Mouse (Mus musculus): ENCODE results near the gene Tlx2. TPM values are rescaled to one million over a fixed set of nuclear protein-coding genes. Genes with fewer than 3 reads are reported as not detected.

Gene Tlx2
- polyA plus RNA-seq, 1 experiment from 2014 or later: not detected

GRCm38 (mm10) chr6:83031921-83032590 lies 38.0 kb downstream of the Tlx2 start:
- Histone ChIP-seq H3K4me2 (replicated peaks) (peak overlapping the region; percentile 67), H3K4me1 (replicated peaks; ENCODE audit: control insufficient read depth, insufficient read depth, low read length) (peaks cover 19% of the 10 kb centered on the region; the same call in 1 of the 2 replicates), H3K4me3 (replicated peaks; ENCODE audit: low read length) (peak overlapping the region; percentile 38), H3K36me3 (replicated peaks; ENCODE audit: control insufficient read depth, insufficient read depth) (no peaks in the 10 kb centered on the region), H3K9ac (peak overlapping the region; percentile 44; the same call in 1 of the 2 replicates), H3K27me3 (ENCODE audit: control insufficient read depth, insufficient read depth, low read length) (peaks cover 47% of the 10 kb centered on the region), H3K9me3 (ENCODE audit: control insufficient read depth, low read length) (no peaks in the 10 kb centered on the region), H3K27ac (no peak overlapping the region)
- DNase-seq (ENCODE audit: low spot score) (no peak), ATAC-seq (ENCODE audit: low FRiP score) (no peak)
- 13% methylated on average over 18 of the region's 18 CpGs for WGBS

- Histone ChIP-seq H3K27ac (no peak overlapping the region), H3K27me3 (ENCODE audit: control insufficient read depth, insufficient read depth, low read length) (peaks cover 47% of the 10 kb centered on the region), H3K9ac (no peak overlapping the region), H3K36me3 (replicated peaks; ENCODE audit: control insufficient read depth, insufficient read depth) (no peaks in the 10 kb centered on the region), H3K4me1 (replicated peaks; ENCODE audit: control insufficient read depth, insufficient read depth, low read length) (peaks cover 19% of the 10 kb centered on the region; the same call in 1 of the 2 replicates), H3K4me3 (replicated peaks; ENCODE audit: low read length) (no peak overlapping the region), H3K9me3 (ENCODE audit: control insufficient read depth, low read length) (no peaks in the 10 kb centered on the region), H3K4me2 (replicated peaks) (no peak overlapping the region)
- DNase-seq (ENCODE audit: low spot score) (no peak), ATAC-seq (ENCODE audit: low FRiP score) (no peak)
- 58% methylated on average over 7 of the region's 7 CpGs for WGBS
Observed at GRCm38 (mm10) chr6:83031111-83031510, 39.0 kb downstream of the Tlx2 start.

GRCm38 (mm10) chr6:83029777-83030176 lies 40.3 kb downstream of the Tlx2 start:
- WGBS: 20% methylated on average over 10 of the region's 10 CpGs
- H3K4me1 ChIP-seq (replicated peaks; ENCODE audit: control insufficient read depth, insufficient read depth, low read length): peaks cover 19% of the 10 kb centered on the region; the same call in 1 of the 2 replicates
- peaks cover 45% of the 10 kb centered on the region for H3K27me3 ChIP-seq (ENCODE audit: control insufficient read depth, insufficient read depth, low read length)
- no peak overlapping the region for H3K27ac ChIP-seq
- H3K9me3 ChIP-seq (ENCODE audit: control insufficient read depth, low read length): no peaks in the 10 kb centered on the region
- H3K4me3 ChIP-seq (replicated peaks; ENCODE audit: low read length): no peak overlapping the region
- ATAC-seq (ENCODE audit: low FRiP score): no peak
- H3K9ac ChIP-seq: no peak overlapping the region
- H3K4me2 ChIP-seq (replicated peaks): no peak overlapping the region
- H3K36me3 ChIP-seq (replicated peaks; ENCODE audit: control insufficient read depth, insufficient read depth): no peaks in the 10 kb centered on the region
- no peak for DNase-seq (ENCODE audit: low spot score)

GRCm38 (mm10) chr6:83027706-83028105 lies 42.4 kb downstream of the Tlx2 start:
- H3K9me3 ChIP-seq (ENCODE audit: control insufficient read depth, low read length): no peaks in the 10 kb centered on the region
- H3K9ac ChIP-seq: no peak overlapping the region
- DNase-seq (ENCODE audit: low spot score) (no peak), ATAC-seq (ENCODE audit: low FRiP score) (no peak)
- peaks cover 6% of the 10 kb centered on the region; the same call in 1 of the 2 replicates for H3K4me1 ChIP-seq (replicated peaks; ENCODE audit: control insufficient read depth, insufficient read depth, low read length)
- H3K4me2 ChIP-seq (replicated peaks): no peak overlapping the region
- 68% methylated on average over 7 of the region's 9 CpGs for WGBS
- peaks cover 24% of the 10 kb centered on the region for H3K27me3 ChIP-seq (ENCODE audit: control insufficient read depth, insufficient read depth, low read length)
- no peaks in the 10 kb centered on the region for H3K36me3 ChIP-seq (replicated peaks; ENCODE audit: control insufficient read depth, insufficient read depth)
- no peak overlapping the region for H3K27ac ChIP-seq
- H3K4me3 ChIP-seq (replicated peaks; ENCODE audit: low read length): no peak overlapping the region

GRCm38 (mm10) chr6:83027293-83027692 lies 42.8 kb downstream of the Tlx2 start:
- no peaks in the 10 kb centered on the region for H3K9me3 ChIP-seq (ENCODE audit: control insufficient read depth, low read length)
- 67% methylated on average over 8 of the region's 8 CpGs for WGBS
- H3K4me2 ChIP-seq (replicated peaks): no peak overlapping the region
- no peak for ATAC-seq (ENCODE audit: low FRiP score)
- H3K4me3 ChIP-seq (replicated peaks; ENCODE audit: low read length): no peak overlapping the region
- no peak for DNase-seq (ENCODE audit: low spot score)
- peaks cover 20% of the 10 kb centered on the region for H3K27me3 ChIP-seq (ENCODE audit: control insufficient read depth, insufficient read depth, low read length)
- no peaks in the 10 kb centered on the region for H3K36me3 ChIP-seq (replicated peaks; ENCODE audit: control insufficient read depth, insufficient read depth)
- 0 out of 2 replicates have a peak, but pooled peaks cover 3% of the 10 kb centered on the region for H3K4me1 ChIP-seq (replicated peaks; ENCODE audit: control insufficient read depth, insufficient read depth, low read length)
- H3K9ac ChIP-seq: no peak overlapping the region
- no peak overlapping the region for H3K27ac ChIP-seq

- Histone ChIP-seq H3K4me2 (replicated peaks) (no peak overlapping the region), H3K9me3 (ENCODE audit: control insufficient read depth, low read length) (no peaks in the 10 kb centered on the region), H3K36me3 (replicated peaks; ENCODE audit: control insufficient read depth, insufficient read depth) (no peaks in the 10 kb centered on the region), H3K9ac (no peak overlapping the region), H3K27me3 (ENCODE audit: control insufficient read depth, insufficient read depth, low read length) (peaks cover 4% of the 10 kb centered on the region; the same call in 1 of the 2 replicates), H3K4me3 (replicated peaks; ENCODE audit: low read length) (no peak overlapping the region), H3K27ac (no peak overlapping the region), H3K4me1 (replicated peaks; ENCODE audit: control insufficient read depth, insufficient read depth, low read length) (no peaks in the 10 kb centered on the region)
- DNase-seq (ENCODE audit: low spot score) (no peak), ATAC-seq (ENCODE audit: low FRiP score) (no peak)
- 100% methylated on average over 4 of the region's 4 CpGs for WGBS
Observed at GRCm38 (mm10) chr6:83025221-83025620, 44.9 kb downstream of the Tlx2 start.

GRCm38 (mm10) chr6:83024421-83024820 lies 45.7 kb downstream of the Tlx2 start:
- ATAC-seq (ENCODE audit: low FRiP score) (no peak), DNase-seq (ENCODE audit: low spot score) (no peak)
- Histone ChIP-seq H3K4me1 (replicated peaks; ENCODE audit: control insufficient read depth, insufficient read depth, low read length) (no peaks in the 10 kb centered on the region), H3K27me3 (ENCODE audit: control insufficient read depth, insufficient read depth, low read length) (peaks cover 4% of the 10 kb centered on the region; the same call in 1 of the 2 replicates), H3K4me3 (replicated peaks; ENCODE audit: low read length) (no peak overlapping the region), H3K9ac (no peak overlapping the region), H3K4me2 (replicated peaks) (no peak overlapping the region), H3K36me3 (replicated peaks; ENCODE audit: control insufficient read depth, insufficient read depth) (no peaks in the 10 kb centered on the region), H3K27ac (no peak overlapping the region), H3K9me3 (ENCODE audit: control insufficient read depth, low read length) (no peaks in the 10 kb centered on the region)
- WGBS: 71% methylated on average over 4 of the region's 4 CpGs

GRCm38 (mm10) chr6:83023786-83024185 lies 46.3 kb downstream of the Tlx2 start:
- no peak overlapping the region for H3K27ac ChIP-seq
- H3K4me2 ChIP-seq (replicated peaks): no peak overlapping the region
- H3K4me1 ChIP-seq (replicated peaks; ENCODE audit: control insufficient read depth, insufficient read depth, low read length): no peaks in the 10 kb centered on the region
- no peak overlapping the region for H3K9ac ChIP-seq
- no peak overlapping the region for H3K4me3 ChIP-seq (replicated peaks; ENCODE audit: low read length)
- H3K9me3 ChIP-seq (ENCODE audit: control insufficient read depth, low read length): no peaks in the 10 kb centered on the region
- WGBS: 96% methylated on average over 2 of the region's 2 CpGs
- H3K36me3 ChIP-seq (replicated peaks; ENCODE audit: control insufficient read depth, insufficient read depth): no peaks in the 10 kb centered on the region
- DNase-seq (ENCODE audit: low spot score) (no peak), ATAC-seq (ENCODE audit: low FRiP score) (no peak)
- no peaks in the 10 kb centered on the region; the same call in 1 of the 2 replicates for H3K27me3 ChIP-seq (ENCODE audit: control insufficient read depth, insufficient read depth, low read length)

- no peaks in the 10 kb centered on the region for H3K9me3 ChIP-seq (ENCODE audit: control insufficient read depth, low read length)
- no peak overlapping the region for H3K4me3 ChIP-seq (replicated peaks; ENCODE audit: low read length)
- H3K27ac ChIP-seq: no peak overlapping the region
- H3K4me2 ChIP-seq (replicated peaks): no peak overlapping the region
- no peaks in the 10 kb centered on the region; the same call in 1 of the 2 replicates for H3K27me3 ChIP-seq (ENCODE audit: control insufficient read depth, insufficient read depth, low read length)
- ATAC-seq (ENCODE audit: low FRiP score) (no peak), DNase-seq (ENCODE audit: low spot score) (no peak)
- H3K9ac ChIP-seq: no peak overlapping the region
- H3K36me3 ChIP-seq (replicated peaks; ENCODE audit: control insufficient read depth, insufficient read depth): no peaks in the 10 kb centered on the region
- H3K4me1 ChIP-seq (replicated peaks; ENCODE audit: control insufficient read depth, insufficient read depth, low read length): no peaks in the 10 kb centered on the region
- WGBS: 90% methylated on average over 9 of the region's 9 CpGs
Observed at GRCm38 (mm10) chr6:83023008-83023407, 47.1 kb downstream of the Tlx2 start.

All from hindbrain, embryonic 14.5 days (tissue).